Mouse (Mus musculus) cortical plate, adult 2 months (tissue): ENCODE results near the gene Bak1.

Source experiments
- CTCF ChIP-seq: fragments of 200-500 bp; IDR thresholded peaks from 2 replicates; pipeline ENCODE4 v1.5.1; 2011; ENCODE audit warnings: mild to moderate bottlenecking, control low read depth, low read length; ENCODE audit not compliant: insufficient read depth; ENCODE audit errors: extremely low read depth
- POLR2A ChIP-seq: fragments of 200-500 bp; IDR thresholded peaks from 2 replicates; pipeline ENCODE4 v1.6.1; 2011; ENCODE audit warnings: mild to moderate bottlenecking, low read length, control low read depth; ENCODE audit not compliant: insufficient read depth; ENCODE audit errors: extremely low read depth

- TF ChIP-seq POLR2A = no peak
- no peak for TF ChIP-seq CTCF
Measured at GRCm38 (mm10) chr17:27041787-27042055, 12.9 kb upstream of the Bak1 start.
